Mouse (Mus musculus) heart, adult 2 months (tissue): ENCODE measurements at regions not wholly inside any gene's neighbourhood (a gene's known extent, or its start where the extent isn't known, plus 50 kb on each side); places are given as distances from the start of the nearest gene placed in this dataset.

Experiments
- CTCF ChIP-seq: fragments of 200-600 bp; IDR thresholded peaks from 2 replicates; pipeline ENCODE4 v1.8.1; 2022; ENCODE audit warnings: antibody characterized with exemption, mild to moderate bottlenecking, moderate library complexity
- EP300 ChIP-seq: fragments of 200-500 bp; IDR thresholded peaks from 2 replicates; pipeline ENCODE4 v1.6.1; 2011; ENCODE audit warnings: low read depth, low read length, control low read depth; ENCODE audit not compliant: insufficient read depth
- POLR2A ChIP-seq: fragments of 200-500 bp; IDR thresholded peaks from 2 replicates; pipeline ENCODE4 v1.6.1; 2011; ENCODE audit warnings: mild to moderate bottlenecking, low read depth, low read length, control low read depth; ENCODE audit not compliant: insufficient read depth

- TF ChIP-seq EP300 (no peak), CTCF (no peak), POLR2A (no peak)
Measured at GRCm38 (mm10) chrX:35838064-35838463, 50.6 kb upstream of the Dock11 start.
